Mouse (Mus musculus) T-helper 1 cell (primary cell): ENCODE measurements at regions not wholly inside any gene's neighbourhood (a gene's known extent, or its start where the extent isn't known, plus 50 kb on each side); places are given as distances from the start of the nearest gene placed in this dataset.
"Not testable (repeated sequence)": the region's sequence is repeated elsewhere in the genome, so short reads cannot be mapped to it uniquely, and the experiment has no call there.

Experiments used
- in situ Hi-C: fragments of 300-600 bp; cut with MboI, MseI; formaldehyde crosslinking; loops from one replicate; pipeline ENCODE4 v1.15.1; 2025; ENCODE audit warnings: high pct_unique_total_duplicates

GRCm38 (mm10) chr15:53984006-53984405, 99.3 kb downstream of the Gm7489 start:
- in situ Hi-C loops = not testable (repeated sequence)

GRCm38 (mm10) chr15:53989888-53990287, 105.2 kb downstream of the Gm7489 start:
- in situ Hi-C loops = no loop called here

GRCm38 (mm10) chr15:53995199-53995868, 110.6 kb downstream of the Gm7489 start:
- in situ Hi-C loops = no loop called here

GRCm38 (mm10) chr15:53998600-53999290, 114.0 kb downstream of the Gm7489 start:
- in situ Hi-C loops = no loop called here

- in situ Hi-C loops = no loop called here
These were observed 149.1 kb downstream of the Gm7489 start for GRCm38 (mm10) chr15:54033756-54034155.

GRCm38 (mm10) chr15:54050711-54051110, 166.0 kb downstream of the Gm7489 start:
- in situ Hi-C loops = loop anchor here (25.0 kb wide), 1 partner anchor 937 kb away; no protein-coding TSS in a partner anchor

- in situ Hi-C loops = loop anchor here (10.0 to 25.0 kb wide), 2 partner anchors 365 to 917 kb away; no protein-coding TSS in a partner anchor
These were observed 185.4 kb downstream of the Gm7489 start for GRCm38 (mm10) chr15:54070005-54070634.

- in situ Hi-C loops = loop anchor here (10.0 to 25.0 kb wide), 2 partner anchors 363 to 916 kb away; no protein-coding TSS in a partner anchor
These were observed 187.0 kb downstream of the Gm7489 start for GRCm38 (mm10) chr15:54071732-54072131.

- in situ Hi-C loops = no loop called here
These were observed 206.6 kb downstream of the Gm7489 start for GRCm38 (mm10) chr15:54091301-54091700.

GRCm38 (mm10) chr15:54092386-54092785, 207.7 kb downstream of the Gm7489 start:
- in situ Hi-C loops = no loop called here

- in situ Hi-C loops = no loop called here
These were observed 212.8 kb downstream of the Gm7489 start for GRCm38 (mm10) chr15:54097498-54097897.

- in situ Hi-C loops = no loop called here
These were observed 227.7 kb downstream of the Gm7489 start for GRCm38 (mm10) chr15:54112406-54112805.

GRCm38 (mm10) chr15:54114096-54114512, 229.4 kb downstream of the Gm7489 start:
- in situ Hi-C loops = no loop called here

- in situ Hi-C loops = no loop called here
These were observed 233.3 kb downstream of the Gm7489 start for GRCm38 (mm10) chr15:54117967-54118538.

GRCm38 (mm10) chr15:54120456-54120855, 235.8 kb downstream of the Gm7489 start:
- in situ Hi-C loops = loop anchor here (10.0 kb wide), 1 partner anchor 716 kb away; no protein-coding TSS in a partner anchor

GRCm38 (mm10) chr15:54164350-54164749, 279.6 kb downstream of the Gm7489 start:
- in situ Hi-C loops = no loop called here

- in situ Hi-C loops = no loop called here
These were observed 283.2 kb downstream of the Gm7489 start for GRCm38 (mm10) chr15:54167842-54168361.

GRCm38 (mm10) chr15:54177221-54177620, 292.5 kb downstream of the Gm7489 start:
- in situ Hi-C loops = no loop called here

GRCm38 (mm10) chr15:54177791-54178190, 293.1 kb downstream of the Gm7489 start:
- in situ Hi-C loops = no loop called here
